Mouse (Mus musculus) liver, adult (tissue): Measurements from ENCODE around the gene S100a1.

Experiments
- GATA4 ChIP-seq: IDR thresholded peaks from 2 replicates; pipeline ENCODE4 v1.6.1; 2014; ENCODE audit warnings: mild to moderate bottlenecking, low read length; ENCODE audit not compliant: insufficient replicate concordance

The S100a1 gene

GRCm38 (mm10) chr3:90525421-90525820 is 11.2 kb upstream of the S100a1 start:
- no peak for TF ChIP-seq GATA4

- no peak for TF ChIP-seq GATA4
Measured at GRCm38 (mm10) chr3:90517711-90518110, 3.5 kb upstream of the S100a1 start.

- TF ChIP-seq GATA4, result no peak
Measured at GRCm38 (mm10) chr3:90515789-90516188, 1.6 kb upstream of the S100a1 start.

GRCm38 (mm10) chr3:90515242-90515641 is 1.1 kb upstream of the S100a1 start:
- TF ChIP-seq GATA4, result no peak

GRCm38 (mm10) chr3:90514691-90515090 is 499 bp upstream of the S100a1 start:
- no peak for TF ChIP-seq GATA4

GRCm38 (mm10) chr3:90512948-90513642 is 1.1 kb downstream of the S100a1 start:
- TF ChIP-seq GATA4, result no peak

- TF ChIP-seq GATA4, result no peak
Measured at GRCm38 (mm10) chr3:90512276-90512675, 1.9 kb downstream of the S100a1 start.

- TF ChIP-seq GATA4, result no peak
Measured at GRCm38 (mm10) chr3:90509747-90510123, 4.5 kb downstream of the S100a1 start.

- TF ChIP-seq GATA4, result no peak
Measured at GRCm38 (mm10) chr3:90508950-90509746, 5.0 kb downstream of the S100a1 start, which contains the start of gene Chtop. Gene Chtop, minus strand, starts transcription at chr3:90509498.

- TF ChIP-seq GATA4, result no peak
Measured at GRCm38 (mm10) chr3:90508287-90508949, 5.8 kb downstream of the S100a1 start.

GRCm38 (mm10) chr3:90506362-90506761 is 7.8 kb downstream of the S100a1 start:
- no peak for TF ChIP-seq GATA4

- no peak for TF ChIP-seq GATA4
Measured at GRCm38 (mm10) chr3:90505216-90505615, 9.0 kb downstream of the S100a1 start.

GRCm38 (mm10) chr3:90503444-90503843 is 10.7 kb downstream of the S100a1 start:
- no peak for TF ChIP-seq GATA4

- no peak for TF ChIP-seq GATA4
Measured at GRCm38 (mm10) chr3:90497597-90497996, 16.6 kb downstream of the S100a1 start.

GRCm38 (mm10) chr3:90495850-90496525 is 18.2 kb downstream of the S100a1 start:
- no peak for TF ChIP-seq GATA4
